Comparison of ENCODE assay signal across 7 mouse cellular contexts in the genomic region with DNA sequence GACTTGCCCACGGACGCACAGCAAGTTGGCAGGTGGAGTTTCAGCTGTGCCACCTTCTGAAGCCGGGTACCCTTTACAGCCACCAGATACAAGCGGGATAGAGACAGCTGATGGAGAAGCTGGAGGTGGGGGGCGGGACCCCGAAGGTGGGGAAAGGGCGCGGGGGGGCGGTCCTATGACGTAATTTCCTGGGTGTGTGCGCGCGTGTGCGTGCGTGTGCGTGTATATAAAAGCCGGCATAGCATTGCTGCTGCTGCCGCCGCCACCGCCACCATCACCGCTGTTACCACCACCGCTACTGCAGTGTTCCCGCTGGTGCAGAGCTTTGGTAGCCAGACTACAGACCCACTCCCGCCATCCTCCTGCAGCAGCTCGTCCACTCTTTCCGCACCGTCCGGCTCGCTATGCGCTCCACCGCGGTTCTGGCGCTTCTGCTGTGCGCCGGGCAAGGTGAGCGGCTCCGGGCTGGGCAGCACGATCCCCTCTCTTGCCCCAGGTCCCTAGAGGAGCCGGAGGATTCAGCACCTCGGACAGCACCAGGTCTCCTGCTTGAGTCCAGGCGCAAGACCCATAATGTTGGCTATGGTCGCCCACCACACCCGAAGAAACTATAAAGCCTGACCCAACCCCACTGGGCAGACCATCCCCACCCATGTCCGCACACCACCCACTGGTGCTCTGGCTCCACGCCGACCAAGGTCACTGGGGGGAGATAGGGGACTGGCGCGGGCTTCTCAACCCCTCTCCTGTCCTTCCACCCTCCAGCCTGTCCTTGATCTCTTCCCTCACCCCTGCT. TPM values are rescaled to one million over a fixed set of nuclear protein-coding genes. Genes with fewer than 3 reads are reported as not detected.
DNase-seq lines count a peak whose midpoint lies in the region; ATAC-seq lines count a peak whose summit lies in the region.

Gene Chga (plus strand): TSS at position 249 of the 796 bp plus-strand sequence.

- intact Hi-C loops in left cerebral cortex, postnatal 10 days (cut with DNase I), result no loop called here

- DNase-seq in adipocyte (ENCODE audit: low spot score), result peak; percentile 30
- DNase-seq in cerebellum, adult 9-10 months, result peak; percentile 87
- DNase-seq in frontal cortex, postnatal 14 days (ENCODE audit: low spot score in 2 of 2), result peak; percentile 60 to 80
- peak; percentile 92 for DNase-seq in hindlimb bud, embryonic 11.5 days (ENCODE audit: extremely low spot score, low read depth, low spot score)
- DNase-seq in left cerebral cortex, postnatal 10 days (ENCODE audit: extremely low spot score in 1 of 2, low spot score in 2 of 2), result peak; percentile 79 to 84
- peak; percentile 84 for DNase-seq in right cerebral cortex, postnatal 25 days

- ATAC-seq in megakaryocyte progenitor cell, adult 5-6 weeks (replicated peaks; ENCODE audit: poor library complexity), result peak; percentile 86

RNA-seq across cellular contexts. Expression of gene Chga, which starts in this region (rescaled TPM):
- total RNA-seq in left cerebral cortex, postnatal 10 days (2021), result 100 to 1,000 TPM; 187 to 195 TPM
- total RNA-seq in megakaryocyte progenitor cell, adult 5-6 weeks (2015), result not detected in 2 replicates
- not detected in 2 replicates for total RNA-seq in megakaryocyte progenitor cell, adult 5-6 weeks (2017)

Comparison
In these comparisons a context has a peak if more than half of its experiments do, and no peak if none do; other contexts are left out.
1. Peak in every context shown above with its lines: DNase-seq and ATAC-seq.
2. RNA of gene Chga (total RNA-seq): 187 to 195 TPM in left cerebral cortex, postnatal 10 days; not detected in megakaryocyte progenitor cell, adult 5-6 weeks; every median in the first group is over 100 times any median in the second.
3. Peak in ATAC-seq in megakaryocyte progenitor cell, adult 5-6 weeks; RNA of the gene not detected or under 1 TPM.
4. DNase-seq: peak in every context shown above with its lines; median percentile 92 in hindlimb bud, embryonic 11.5 days; 87 in cerebellum, adult 9-10 months; 84 in right cerebral cortex, postnatal 25 days; 82 in left cerebral cortex, postnatal 10 days; 70 in frontal cortex, postnatal 14 days; 30 in adipocyte.